Mouse (Mus musculus) midbrain, embryonic 14.5 days (tissue): ENCODE data around the gene 1700029F12Rik. TPM values are rescaled to one million over a fixed set of nuclear protein-coding genes. Genes with fewer than 3 reads are reported as not detected.

Experiments
- ATAC-seq: fragments of 200-750 bp; cut with Nextera tagmentation; 2 replicates; pipeline ENCODE4 v1.8.0; 2017; ENCODE audit warnings: moderate number of reproducible peaks, moderate library complexity; ENCODE audit not compliant: low FRiP score, low TSS enrichment
- DNase-seq: peaks from one replicate; pipeline ENCODE4 v3.0.0-alpha.2; 2015
- H3K27ac ChIP-seq: fragments of 300-500 bp; sonication (generic); replicated peaks from 2 replicates; pipeline ENCODE4 v1.5.1; 2014; ENCODE audit warnings: mild to moderate bottlenecking, low read depth, low read length, moderate library complexity
- H3K27me3 ChIP-seq: fragments of 300-500 bp; sonication (generic); 2 replicates; pipeline ENCODE4 v1.6.1; 2014; ENCODE audit warnings: low read length, control low read depth, mixed read lengths; ENCODE audit not compliant: control insufficient read depth, insufficient read depth
- H3K36me3 ChIP-seq: fragments of 300-500 bp; sonication (generic); 2 replicates; pipeline ENCODE4 v1.6.1; 2014; ENCODE audit warnings: low read length, control low read depth; ENCODE audit not compliant: control insufficient read depth, insufficient read depth
- H3K4me1 ChIP-seq: fragments of 300-500 bp; sonication (generic); 2 replicates; pipeline ENCODE4 v1.6.1; 2014; ENCODE audit warnings: mild to moderate bottlenecking, antibody characterized with exemption, low read length, control low read depth; ENCODE audit not compliant: control insufficient read depth, insufficient read depth
- H3K4me2 ChIP-seq: fragments of 300-500 bp; sonication (generic); 2 replicates; pipeline ENCODE4 v1.6.1; 2014; ENCODE audit warnings: mild to moderate bottlenecking, low read length, moderate library complexity
- H3K4me3 ChIP-seq: fragments of 300-500 bp; sonication (generic); replicated peaks from 2 replicates; pipeline ENCODE4 v1.5.1; 2014; ENCODE audit warnings: low read depth, low read length
- H3K9ac ChIP-seq: fragments of 300-500 bp; sonication (generic); replicated peaks from 2 replicates; pipeline ENCODE4 v1.6.1; 2014; ENCODE audit warnings: mild to moderate bottlenecking, low read length, moderate library complexity
- H3K9me3 ChIP-seq: fragments of 300-500 bp; sonication (generic); 2 replicates; pipeline ENCODE4 v1.6.1; 2016; ENCODE audit warnings: low read length, control low read depth, mixed read lengths; ENCODE audit not compliant: control insufficient read depth
- WGBS: fragments of 180-500 bp; shearing (Covaris S2); extraction: QIAGEN DNeasy Blood & Tissue Kit; methylation state at CpG from one replicate; pipeline ENCODE4 v1.1.7; 2014; 5-methylcytosine and 5-hydroxymethylcytosine counted together
- polyA plus RNA-seq: library from polyadenylated mRNA; unstranded; fragments of >200 nt; fragmentation: Nextera tagmentation; extraction: Ambion mirVana; gene quantifications from 2 replicates; pipeline ENCODE4 v1.2.1, GENCODE M21; 2014

Gene 1700029F12Rik
- polyA plus RNA-seq, 1 experiment from 2014 or later: not detected

GRCm38 (mm10) chr13:97014366-97014765 is 19.8 kb downstream of the 1700029F12Rik start:
- H3K9ac ChIP-seq: no peak overlapping the region
- DNase-seq (no peak), ATAC-seq (no peak)
- H3K4me2 ChIP-seq: no peak overlapping the region
- no peak overlapping the region for H3K4me3 ChIP-seq
- 90% methylated on average over 4 of the region's 4 CpGs for WGBS
- no peaks in the 10 kb centered on the region for H3K9me3 ChIP-seq
- no peaks in the 10 kb centered on the region for H3K36me3 ChIP-seq
- H3K27ac ChIP-seq: no peak overlapping the region
- no peaks in the 10 kb centered on the region for H3K27me3 ChIP-seq
- no peaks in the 10 kb centered on the region for H3K4me1 ChIP-seq

- ATAC-seq: peak; percentile 81
- H3K4me3 ChIP-seq: peak overlapping the region; percentile 41
- WGBS: 2% methylated on average over 19 of the region's 19 CpGs
Observed at GRCm38 (mm10) chr13:97008266-97009153, 25.7 kb downstream of the 1700029F12Rik start.

GRCm38 (mm10) chr13:97007501-97008265 is 26.5 kb downstream of the 1700029F12Rik start:
- H3K27me3 ChIP-seq: no peaks in the 10 kb centered on the region
- peak; percentile 69 for ATAC-seq
- peak overlapping the region; percentile 34; the same call in 1 of the 2 replicates for H3K9ac ChIP-seq
- H3K27ac ChIP-seq: 0 out of 2 replicates have a peak overlapping the region, but pooled peaks have one; percentile 14
- DNase-seq: peak; percentile 82
- H3K4me1 ChIP-seq: 0 out of 2 replicates have a peak, but pooled peaks cover 3% of the 10 kb centered on the region
- H3K9me3 ChIP-seq: no peaks in the 10 kb centered on the region
- H3K36me3 ChIP-seq: no peaks in the 10 kb centered on the region
- H3K4me3 ChIP-seq: peak overlapping the region; percentile 32
- H3K4me2 ChIP-seq: peak overlapping the region; percentile 79
- WGBS: 2% methylated on average over 19 of the region's 21 CpGs

More at GRCm38 (mm10) chr13:97008266-97009153, 25.7 kb downstream of the 1700029F12Rik start:
- H3K9me3 ChIP-seq: no peaks in the 10 kb centered on the region
- no peaks in the 10 kb centered on the region for H3K27me3 ChIP-seq
- 0 out of 2 replicates have a peak, but pooled peaks cover 3% of the 10 kb centered on the region for H3K4me1 ChIP-seq
- H3K9ac ChIP-seq: peak overlapping the region; percentile 71
- H3K36me3 ChIP-seq: no peaks in the 10 kb centered on the region
- peak overlapping the region; percentile 80 for H3K27ac ChIP-seq
- peak overlapping the region; percentile 79 for H3K4me2 ChIP-seq
- peak; percentile 85 for DNase-seq

GRCm38 (mm10) chr13:97006784-97007183 is 27.4 kb downstream of the 1700029F12Rik start:
- Histone ChIP-seq H3K36me3 (no peaks in the 10 kb centered on the region), H3K9me3 (no peaks in the 10 kb centered on the region), H3K4me1 (0 out of 2 replicates have a peak, but pooled peaks cover 3% of the 10 kb centered on the region), H3K27ac (no peak overlapping the region), H3K9ac (no peak overlapping the region), H3K4me3 (no peak overlapping the region), H3K4me2 (peak overlapping the region; percentile 79), H3K27me3 (no peaks in the 10 kb centered on the region)
- WGBS: 33% methylated on average over 2 of the region's 2 CpGs
- no peak for DNase-seq
- no peak for ATAC-seq

- Histone ChIP-seq H3K4me3 (no peak overlapping the region), H3K9ac (no peak overlapping the region), H3K27me3 (no peaks in the 10 kb centered on the region), H3K4me2 (no peak overlapping the region), H3K9me3 (no peaks in the 10 kb centered on the region), H3K36me3 (no peaks in the 10 kb centered on the region), H3K27ac (no peak overlapping the region), H3K4me1 (no peaks in the 10 kb centered on the region)
- ATAC-seq (no peak), DNase-seq (no peak)
- WGBS: 86% methylated on average over 1 of the region's 1 CpGs
Observed at GRCm38 (mm10) chr13:96997080-96997479, 37.1 kb downstream of the 1700029F12Rik start.

GRCm38 (mm10) chr13:96995243-96995642 is 38.9 kb downstream of the 1700029F12Rik start:
- WGBS: 84% methylated on average over 5 of the region's 5 CpGs
- Histone ChIP-seq H3K4me1 (no peaks in the 10 kb centered on the region), H3K9me3 (no peaks in the 10 kb centered on the region), H3K27ac (no peak overlapping the region), H3K36me3 (no peaks in the 10 kb centered on the region), H3K4me2 (no peak overlapping the region), H3K27me3 (no peaks in the 10 kb centered on the region), H3K4me3 (no peak overlapping the region), H3K9ac (no peak overlapping the region)
- ATAC-seq: no peak
- no peak for DNase-seq

GRCm38 (mm10) chr13:96993291-96993989 is 40.7 kb downstream of the 1700029F12Rik start:
- Histone ChIP-seq H3K36me3 (no peaks in the 10 kb centered on the region), H3K4me1 (no peaks in the 10 kb centered on the region), H3K27me3 (no peaks in the 10 kb centered on the region), H3K4me3 (no peak overlapping the region), H3K27ac (no peak overlapping the region), H3K9ac (no peak overlapping the region), H3K4me2 (no peak overlapping the region), H3K9me3 (no peaks in the 10 kb centered on the region)
- ATAC-seq (no peak), DNase-seq (no peak)
- 34% methylated on average over 8 of the region's 8 CpGs for WGBS

GRCm38 (mm10) chr13:96990561-96991265 is 43.4 kb downstream of the 1700029F12Rik start:
- Histone ChIP-seq H3K36me3 (no peaks in the 10 kb centered on the region), H3K27me3 (no peaks in the 10 kb centered on the region), H3K9ac (no peak overlapping the region), H3K4me2 (no peak overlapping the region), H3K4me3 (no peak overlapping the region), H3K4me1 (no peaks in the 10 kb centered on the region), H3K9me3 (no peaks in the 10 kb centered on the region), H3K27ac (no peak overlapping the region)
- DNase-seq (no peak), ATAC-seq (no peak)
- 78% methylated on average over 14 of the region's 14 CpGs for WGBS
